In the genomic region with DNA sequence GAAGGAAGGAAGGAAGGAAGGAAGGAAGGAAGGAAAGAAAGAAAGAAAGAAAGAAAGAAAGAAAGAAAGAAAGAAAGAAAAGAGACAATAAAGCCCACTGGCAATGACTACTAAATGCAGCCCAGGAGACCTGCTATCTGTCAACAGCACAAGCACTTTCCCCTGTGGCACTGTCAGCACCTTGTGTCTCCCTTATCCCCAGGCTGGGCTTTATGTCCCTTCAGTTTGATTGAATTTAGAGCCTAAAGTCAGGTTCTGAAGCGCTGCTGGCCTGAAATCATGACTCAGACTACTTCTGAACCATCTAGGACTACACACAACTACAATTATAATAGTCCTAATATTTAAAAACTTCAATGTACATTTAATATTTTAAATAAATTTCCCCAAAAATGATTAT, we compare ENCODE assay signal across 9 mouse cellular contexts. TPM values are rescaled to one million over a fixed set of nuclear protein-coding genes. Genes with fewer than 3 reads are reported as not detected.
DNase-seq lines count a peak whose midpoint lies in the region; ATAC-seq and TF ChIP-seq lines count a peak whose summit lies in the region.
"Had no signal": no experiment of that assay in that cellular context is flagged by ENCODE, and none has a peak within 500 bp of the region (broad histone marks: within the 10 kb centered on the region; RNA-seq: fewer than 3 reads in every experiment).

No protein-coding gene starts in this region.

- intact Hi-C loops in left cerebral cortex, adult 2 months (cut with DNase I): no loop called here
- intact Hi-C loops in left cerebral cortex, postnatal 10 days (cut with DNase I): no loop called here

- no peak for DNase-seq in left cerebral cortex, adult 2 months (ENCODE audit: extremely low spot score in 1 of 2, low spot score in 2 of 2)
- no peak for DNase-seq in left cerebral cortex, postnatal 10 days (ENCODE audit: extremely low spot score in 1 of 2, low spot score in 2 of 2)
- DNase-seq in urinary bladder, postnatal 4 days (ENCODE audit: low spot score in 2 of 2): no peak
- no peak for DNase-seq in right cerebral cortex, adult 18-20 months
- DNase-seq: cerebellum, adult 11 months; gastrocnemius, postnatal 36 days had no signal

- no peaks in the 10 kb centered on the region for H3K27me3 ChIP-seq in intestine, postnatal 0 days (replicated peaks; ENCODE audit: control insufficient read depth, insufficient read depth, low read length)
- H3K27me3 ChIP-seq in neural tube, embryonic 13.5 days: no peaks in the 10 kb centered on the region

- H3K4me2 ChIP-seq in intestine, postnatal 0 days (replicated peaks; ENCODE audit: low read depth): peak overlapping the region; percentile 65
- peak overlapping the region; percentile 75 for H3K4me2 ChIP-seq in neural tube, embryonic 13.5 days

- H3K27ac ChIP-seq in left cerebral cortex, adult 2 months: no peak overlapping the region
- H3K27ac ChIP-seq in embryonic fibroblast, embryonic 13.5 days (ENCODE audit: insufficient read depth, low read length): no peak overlapping the region
- H3K27ac ChIP-seq in intestine, postnatal 0 days (ENCODE audit: low read depth, low read length): no peak overlapping the region
- no peak overlapping the region for H3K27ac ChIP-seq in neural tube, embryonic 13.5 days (replicated peaks)

- no peaks in the 10 kb centered on the region for H3K4me1 ChIP-seq in embryonic fibroblast, embryonic 13.5 days (ENCODE audit: control insufficient read depth, insufficient read depth, low read length)
- H3K4me1 ChIP-seq in intestine, postnatal 0 days (replicated peaks; ENCODE audit: control insufficient read depth, insufficient read depth, low read length): no peaks in the 10 kb centered on the region
- peaks cover 25% of the 10 kb centered on the region for H3K4me1 ChIP-seq in neural tube, embryonic 13.5 days (replicated peaks)

- peak overlapping the region; percentile 82; the same call in 1 of the 2 replicates for H3K9ac ChIP-seq in intestine, postnatal 0 days (ENCODE audit: low read depth, low read length)
- H3K9ac ChIP-seq in neural tube, embryonic 13.5 days: peak overlapping the region; percentile 86; the same call in 1 of the 2 replicates

- no peaks in the 10 kb centered on the region for H3K9me3 ChIP-seq in intestine, postnatal 0 days (ENCODE audit: control insufficient read depth)
- no peaks in the 10 kb centered on the region for H3K9me3 ChIP-seq in neural tube, embryonic 13.5 days

- ATAC-seq in intestine, postnatal 0 days: no peak
- ATAC-seq in neural tube, embryonic 13.5 days (ENCODE audit: low read depth): no peak

- H3K36me3 ChIP-seq in intestine, postnatal 0 days (ENCODE audit: control insufficient read depth, insufficient read depth): peaks cover 20% of the 10 kb centered on the region
- peaks cover 23% of the 10 kb centered on the region for H3K36me3 ChIP-seq in neural tube, embryonic 13.5 days

- no peak for TF ChIP-seq CTCF in left cerebral cortex, adult 2 months (IDR thresholded peaks at IDR 0.05)
- TF ChIP-seq CTCF in embryonic fibroblast, embryonic 13.5 days (IDR thresholded peaks at IDR 0.05; ENCODE audit: borderline replicate concordance, insufficient read depth, low read length): no peak
- TF ChIP-seq CTCF in intestine, postnatal 0 days (IDR thresholded peaks at IDR 0.05; ENCODE audit: low read depth): no peak

- TF ChIP-seq POLR2A in embryonic fibroblast, embryonic 13.5 days (IDR thresholded peaks at IDR 0.05; ENCODE audit: low read depth, low read length): no peak

- H3K4me3 ChIP-seq in left cerebral cortex, adult 2 months: peak overlapping the region; percentile 86
- H3K4me3 ChIP-seq in embryonic fibroblast, embryonic 13.5 days (ENCODE audit: insufficient read depth, low read length): peak overlapping the region; percentile 75; the same call in 1 of the 2 replicates
- no peak overlapping the region for H3K4me3 ChIP-seq in intestine, postnatal 0 days (ENCODE audit: low read depth, low read length)
- peak overlapping the region; percentile 95 for H3K4me3 ChIP-seq in neural tube, embryonic 13.5 days

- WGBS in intestine, postnatal 0 days: 74% methylated on average over 1 of the region's 1 CpGs
- WGBS in neural tube, embryonic 13.5 days: 100% methylated on average over 1 of the region's 1 CpGs

RNA-seq across cellular contexts. Expression of a gene that starts 1.7 kb away (rescaled TPM):
- 100 to 1,000 TPM; 519 to 532 TPM for total RNA-seq in left cerebral cortex, adult 2 months (2021)
- total RNA-seq in left cerebral cortex, postnatal 10 days (2021): 100 to 1,000 TPM; 415 to 438 TPM
- polyA plus RNA-seq in embryonic fibroblast, embryonic 13.5 days (2011; ENCODE audit: insufficient read length, low read depth, missing spikeins): 203 and 221 TPM in 2 replicates
- polyA plus RNA-seq in intestine, postnatal 0 days (2015; fragmentation: Nextera tagmentation; extraction: Ambion mirVana): 297 and 300 TPM in 2 replicates
- polyA plus RNA-seq in neural tube, embryonic 13.5 days (2015; fragmentation: Nextera tagmentation; extraction: Ambion mirVana): 301 TPM in 2 replicates

RNA-seq across cellular contexts. Expression of a gene that starts 15.1 kb away (rescaled TPM):
- 10 to 100 TPM; 44.0 to 51.4 TPM for total RNA-seq in left cerebral cortex, adult 2 months (2021)
- 10 to 100 TPM; 35.1 to 36.4 TPM for total RNA-seq in left cerebral cortex, postnatal 10 days (2021)
- 25.4 and 27.4 TPM in 2 replicates for polyA plus RNA-seq in embryonic fibroblast, embryonic 13.5 days (2011; ENCODE audit: insufficient read length, low read depth, missing spikeins)
- 9.4 and 9.9 TPM in 2 replicates for polyA plus RNA-seq in intestine, postnatal 0 days (2015; fragmentation: Nextera tagmentation; extraction: Ambion mirVana)
- 23.6 and 23.8 TPM in 2 replicates for polyA plus RNA-seq in neural tube, embryonic 13.5 days (2015; fragmentation: Nextera tagmentation; extraction: Ambion mirVana)

RNA-seq across cellular contexts. Expression of a gene that starts 47.6 kb away (rescaled TPM):
- 10 to 100 TPM; 65.3 to 75.6 TPM for total RNA-seq in left cerebral cortex, adult 2 months (2021)
- 10 to 100 TPM; 43.8 to 48.3 TPM for total RNA-seq in left cerebral cortex, postnatal 10 days (2021)
- polyA plus RNA-seq in embryonic fibroblast, embryonic 13.5 days (2011; ENCODE audit: insufficient read length, low read depth, missing spikeins): 0.46 TPM in 1 of 2 replicates, not detected in the other
- polyA plus RNA-seq in intestine, postnatal 0 days (2015; fragmentation: Nextera tagmentation; extraction: Ambion mirVana): not detected in 2 replicates
- 9.5 and 11.5 TPM in 2 replicates for polyA plus RNA-seq in neural tube, embryonic 13.5 days (2015; fragmentation: Nextera tagmentation; extraction: Ambion mirVana)
- total RNA-seq: gastrocnemius, postnatal 36 days had no signal
